Mouse (Mus musculus) MEL (cell line): ENCODE data around the gene Slc25a12. TPM values are rescaled to one million over a fixed set of nuclear protein-coding genes. Genes with fewer than 3 reads are reported as not detected.

Experiments
- DNase-seq: peaks from one replicate; pipeline ENCODE4 v3.0.0; 2011; ENCODE audit warnings: low read depth, low spot score
- H3K27ac ChIP-seq: 2 replicates; pipeline ENCODE4 v1.5.1; 2012; ENCODE audit warnings: low read depth, mild to moderate bottlenecking, control low read depth, low read length, moderate library complexity; ENCODE audit not compliant: control insufficient read depth
- H3K27me3 ChIP-seq, 2 experiments: fragments of 150-350 bp in 1 of 2; sonication (generic) in 1 of 2; 2 replicates each; pipeline ENCODE4 v1.6.1; 2012; ENCODE audit warnings: low read length in 2 of 2, mild to moderate bottlenecking in 2 of 2, improper control_type of control experiment in 1 of 2, moderate library complexity in 1 of 2; ENCODE audit not compliant: insufficient read depth in 2 of 2, control insufficient read depth in 1 of 2
- H3K36me3 ChIP-seq, 2 experiments: 2 replicates each; pipeline ENCODE4 v1.6.1; 2012 to 2014; ENCODE audit warnings: low read length in 2 of 2, improper control_type of control experiment in 1 of 2, inconsistent platforms in 1 of 2, mild to moderate bottlenecking in 1 of 2; ENCODE audit not compliant: insufficient read depth in 2 of 2, control insufficient read depth in 1 of 2
- H3K4me1 ChIP-seq, 2 experiments: fragments of 150-350 bp in 1 of 2; sonication (generic) in 1 of 2; 2 replicates each; pipeline ENCODE4 v1.6.1; 2012; ENCODE audit warnings: low read length in 2 of 2, improper control_type of control experiment in 1 of 2, mild to moderate bottlenecking in 1 of 2; ENCODE audit not compliant: insufficient read depth in 2 of 2, control insufficient read depth in 1 of 2
- H3K4me3 ChIP-seq, 2 experiments: fragments of 150-350 bp in 1 of 2; sonication (generic) in 1 of 2; 2 replicates each; pipeline ENCODE4 v1.5.1; 2012; ENCODE audit warnings: low read depth in 2 of 2, low read length in 2 of 2, mild to moderate bottlenecking in 2 of 2, moderate library complexity in 2 of 2, control low read depth in 1 of 2, improper control_type of control experiment in 1 of 2; ENCODE audit not compliant: control insufficient read depth in 1 of 2, insufficient read depth in 1 of 2
- H3K79me2 ChIP-seq: 2 replicates; pipeline ENCODE4 v1.6.1; 2012; ENCODE audit warnings: mild to moderate bottlenecking, low read length, moderate library complexity; ENCODE audit not compliant: control insufficient read depth, poor library complexity, insufficient read depth
- H3K9ac ChIP-seq: 2 replicates; pipeline ENCODE4 v1.6.1; 2012; ENCODE audit warnings: low read depth, mild to moderate bottlenecking, control low read depth, low read length, moderate library complexity; ENCODE audit not compliant: control insufficient read depth, poor library complexity, severe bottlenecking
- H3K9me3 ChIP-seq: fragments of 150-350 bp; sonication (generic); replicated peaks from 2 replicates; pipeline ENCODE4 v1.6.1; 2012; ENCODE audit warnings: mild to moderate bottlenecking, low read length, improper control_type of control experiment, moderate library complexity; ENCODE audit not compliant: insufficient read depth
- CHD1 ChIP-seq: IDR thresholded peaks from 2 replicates; pipeline ENCODE4 v1.6.1; 2012; ENCODE audit warnings: low read depth, mild to moderate bottlenecking, inconsistent platforms, low read length, improper control_type of control experiment
- CHD2 ChIP-seq: IDR thresholded peaks from 2 replicates; pipeline ENCODE4 v1.6.1; 2011; ENCODE audit warnings: low read length, improper control_type of control experiment
- CTCF ChIP-seq, 3 experiments: IDR thresholded peaks in 2 of 3; conservative IDR thresholded peaks in 1 of 3; 2 replicates each; pipeline ENCODE4 v1.5.1; 2011 to 2012; ENCODE audit warnings: low read length in 3 of 3, low read depth in 2 of 3, mild to moderate bottlenecking in 2 of 3, improper control_type of control experiment in 1 of 3, inconsistent platforms in 1 of 3, mixed read lengths in 1 of 3, moderate library complexity in 1 of 3; ENCODE audit not compliant: control insufficient read depth in 1 of 3, insufficient read depth in 1 of 3, poor library complexity in 1 of 3, severe bottlenecking in 1 of 3
- E2F4 ChIP-seq: IDR thresholded peaks from 2 replicates; pipeline ENCODE4 v1.6.1; 2011; ENCODE audit warnings: low read depth, low read length, improper control_type of control experiment, borderline replicate concordance
- ELF1 ChIP-seq: IDR thresholded peaks from 2 replicates; pipeline ENCODE4 v1.6.1; 2014; ENCODE audit warnings: low read depth, mild to moderate bottlenecking, inconsistent platforms, low read length, improper control_type of control experiment, moderate library complexity
- EP300 ChIP-seq, 2 experiments: IDR thresholded peaks; 2 replicates each; pipeline ENCODE4 v1.6.1; 2011; ENCODE audit warnings: improper control_type of control experiment in 2 of 2, low read length in 2 of 2, low read depth in 1 of 2, mild to moderate bottlenecking in 1 of 2
- GABPA ChIP-seq: IDR thresholded peaks from 2 replicates; pipeline ENCODE4 v1.6.1; 2012; ENCODE audit warnings: low read depth, mild to moderate bottlenecking, inconsistent platforms, low read length, improper control_type of control experiment, moderate library complexity
- GATA1 ChIP-seq: IDR thresholded peaks from 2 replicates; pipeline ENCODE4 v1.6.1; 2011; ENCODE audit warnings: low read depth, low read length, improper control_type of control experiment
- HCFC1 ChIP-seq: IDR thresholded peaks from 2 replicates; pipeline ENCODE4 v1.6.1; 2012; ENCODE audit warnings: low read depth, mild to moderate bottlenecking, inconsistent platforms, low read length, improper control_type of control experiment, moderate library complexity
- JUND ChIP-seq: IDR thresholded peaks from 2 replicates; pipeline ENCODE4 v1.6.1; 2011; ENCODE audit warnings: low read depth, mild to moderate bottlenecking, improper control_type of control experiment, low read length
- MAX ChIP-seq: IDR thresholded peaks from 2 replicates; pipeline ENCODE4 v1.6.1; 2011; ENCODE audit warnings: low read length, improper control_type of control experiment
- MYB ChIP-seq: IDR thresholded peaks from 2 replicates; pipeline ENCODE4 v1.6.1; 2011; ENCODE audit warnings: mild to moderate bottlenecking, low read depth, low read length, improper control_type of control experiment
- POLR2A ChIP-seq, 2 experiments: IDR thresholded peaks; 2 replicates each; pipeline ENCODE4 v1.6.1; 2011 to 2012; ENCODE audit warnings: low read length in 2 of 2, mild to moderate bottlenecking in 2 of 2, control low read depth in 1 of 2, improper control_type of control experiment in 1 of 2, low read depth in 1 of 2, moderate library complexity in 1 of 2; ENCODE audit not compliant: control insufficient read depth in 1 of 2, insufficient read depth in 1 of 2, poor library complexity in 1 of 2
- POLR2AphosphoS2 ChIP-seq: IDR thresholded peaks from 2 replicates; pipeline ENCODE4 v1.6.1; 2011; ENCODE audit warnings: low read length, improper control_type of control experiment
- POLR2AphosphoS5 ChIP-seq: IDR thresholded peaks from 2 replicates; pipeline ENCODE4 v1.6.1; 2012; ENCODE audit warnings: low read depth, borderline replicate concordance, mild to moderate bottlenecking, inconsistent platforms, low read length, moderate library complexity, mixed read lengths
- RAD21 ChIP-seq: IDR thresholded peaks from 2 replicates; pipeline ENCODE4 v1.6.1; 2011; ENCODE audit warnings: mild to moderate bottlenecking, low read depth, low read length, improper control_type of control experiment
- RCOR1 ChIP-seq: IDR thresholded peaks from 2 replicates; pipeline ENCODE4 v1.6.1; 2012; ENCODE audit warnings: low read depth, mild to moderate bottlenecking, inconsistent platforms, low read length, improper control_type of control experiment
- SIN3A ChIP-seq: IDR thresholded peaks from 2 replicates; pipeline ENCODE4 v1.6.1; 2012; ENCODE audit warnings: low read length, improper control_type of control experiment, inconsistent platforms
- SMC3 ChIP-seq: IDR thresholded peaks from 2 replicates; pipeline ENCODE4 v1.6.1; 2011; ENCODE audit warnings: low read depth, low read length, improper control_type of control experiment
- TBP ChIP-seq: IDR thresholded peaks from 2 replicates; pipeline ENCODE4 v1.8.0; 2011; ENCODE audit warnings: low read depth, low read length, improper control_type of control experiment
- UBTF ChIP-seq: IDR thresholded peaks from 2 replicates; pipeline ENCODE4 v1.6.1; 2012; ENCODE audit warnings: low read depth, mild to moderate bottlenecking, inconsistent platforms, low read length, improper control_type of control experiment, moderate library complexity, borderline replicate concordance; ENCODE audit not compliant: insufficient read depth
- ZC3H11A ChIP-seq: IDR thresholded peaks from 2 replicates; pipeline ENCODE4 v1.6.1; 2012; ENCODE audit warnings: low read depth, mild to moderate bottlenecking, inconsistent platforms, low read length, improper control_type of control experiment
- ZKSCAN1 ChIP-seq: IDR thresholded peaks from 2 replicates; pipeline ENCODE4 v1.6.1; 2012; ENCODE audit warnings: low read depth, mild to moderate bottlenecking, inconsistent platforms, low read length, improper control_type of control experiment, moderate library complexity
- ZMIZ1 ChIP-seq: IDR thresholded peaks from 2 replicates; pipeline ENCODE4 v1.6.1; 2012; ENCODE audit warnings: low read depth, mild to moderate bottlenecking, inconsistent platforms, low read length, improper control_type of control experiment, moderate library complexity
- ZNF384 ChIP-seq: IDR thresholded peaks from 2 replicates; pipeline ENCODE4 v1.6.1; 2012; ENCODE audit warnings: low read depth, mild to moderate bottlenecking, inconsistent platforms, low read length, improper control_type of control experiment
- polyA plus RNA-seq, 2 experiments: library from polyadenylated mRNA; stranded (reverse) in 1 of 2; unstranded in 1 of 2; fragments of >175 nt in 1 of 2; fragments of >200 nt in 1 of 2; gene quantifications; 2 replicates each; pipeline versions ENCODE4 v1.2.1 to v1.2.4; 2012; ENCODE audit warnings: low replicate concordance in 2 of 2, low read depth in 1 of 2; ENCODE audit not compliant: insufficient read length in 2 of 2, insufficient read depth in 1 of 2, missing spikeins in 1 of 2
- total RNA-seq: library from RNA; depleted of rRNA; stranded (reverse); fragments of 300-350 nt; gene quantifications from 2 replicates; pipeline ENCODE4 v1.2.3, GENCODE M21; 2012

Slc25a12 gene
- total and polyA plus RNA-seq, 3 experiments = 63.2 to 98.6 TPM; not detected in 1

GRCm38 (mm10) chr2:71275734-71276133, 91.8 kb downstream of the Slc25a12 start:
- no peak for TF ChIP-seq MAX
- Histone ChIP-seq H3K4me1 (peaks cover under 1 to 4% of the 10 kb centered on the region in 2 experiments; a peak in 3 of 4 replicates), H3K36me3 (peaks cover 2 to 4% of the 10 kb centered on the region in 2 experiments), H3K27ac (no peak overlapping the region), H3K9ac (no peak overlapping the region), H3K4me3 (no peak overlapping the region), H3K9me3 (no peaks in the 10 kb centered on the region), H3K27me3 (no peaks in the 10 kb centered on the region), H3K79me2 (no peaks in the 10 kb centered on the region)
- DNase-seq = no peak

- H3K4me3 ChIP-seq = no peak overlapping the region
- no peaks in the 10 kb centered on the region for H3K27me3 ChIP-seq
- H3K36me3 ChIP-seq = peaks cover 2 to 15% of the 10 kb centered on the region in 2 experiments
- no peaks in the 10 kb centered on the region for H3K9me3 ChIP-seq
- H3K79me2 ChIP-seq = no peaks in the 10 kb centered on the region
- H3K9ac ChIP-seq = no peak overlapping the region
- peaks cover 12 to 16% of the 10 kb centered on the region in 2 experiments for H3K4me1 ChIP-seq
- DNase-seq = peak; percentile 53
- H3K27ac ChIP-seq = no peak overlapping the region
- TF ChIP-seq GATA1 = no peak
- no peak for TF ChIP-seq GABPA
- no peak for TF ChIP-seq EP300 (IDR thresholded peaks at IDR 0.05; ENCODE audit: low read depth in 1 of 2, low read length in 2 of 2)
- TF ChIP-seq POLR2AphosphoS2 = no peak
- TF ChIP-seq MAX = no peak
- no peak for TF ChIP-seq CHD1
- no peak for TF ChIP-seq MYB
- TF ChIP-seq RCOR1 = no peak
- TF ChIP-seq HCFC1 = no peak
- no peak for TF ChIP-seq ELF1
- no peak for TF ChIP-seq ZMIZ1
- no peak for TF ChIP-seq POLR2A (IDR thresholded peaks at IDR 0.05; ENCODE audit: control insufficient read depth in 1 of 2, insufficient read depth in 1 of 2, low read depth in 1 of 2, low read length in 2 of 2, poor library complexity in 1 of 2)
These were observed 93.4 kb downstream of the Slc25a12 start for GRCm38 (mm10) chr2:71273955-71274679.

GRCm38 (mm10) chr2:71270085-71270484, 97.5 kb downstream of the Slc25a12 start:
- Histone ChIP-seq H3K36me3 (peaks cover 0 to 25% of the 10 kb centered on the region in 2 experiments; a peak in 2 of 4 replicates), H3K79me2 (no peaks in the 10 kb centered on the region), H3K9ac (peak overlapping the region; percentile 46), H3K4me3 (peak overlapping the region; percentile 18 to 25; a peak in 3 of 4 replicates), H3K27ac (peak overlapping the region; percentile 68), H3K4me1 (peaks cover 23% of the 10 kb centered on the region in 2 experiments), H3K9me3 (no peaks in the 10 kb centered on the region), H3K27me3 (no peaks in the 10 kb centered on the region)
- DNase-seq = peak; percentile 82
- 0 out of 2 replicates have a peak, but pooled peaks have one; percentile 36 for TF ChIP-seq SIN3A
- TF ChIP-seq E2F4 = no peak
- no peak for TF ChIP-seq UBTF
- no peak for TF ChIP-seq ELF1
- no peak for TF ChIP-seq ZC3H11A
- TF ChIP-seq ZKSCAN1 = no peak
- TF ChIP-seq EP300 (IDR thresholded peaks at IDR 0.05; ENCODE audit: low read depth in 1 of 2, low read length in 2 of 2) = peak in 1 of 2 experiments; percentile 55; a peak in 2 of 4 replicates
- no peak for TF ChIP-seq TBP
- TF ChIP-seq GABPA = no peak
- no peak for TF ChIP-seq ZNF384
- peak; percentile 86 for TF ChIP-seq GATA1
- TF ChIP-seq POLR2AphosphoS5 = no peak
- no peak; the same call in 1 of the 2 replicates for TF ChIP-seq SMC3
- TF ChIP-seq JUND = no peak
- TF ChIP-seq RAD21 = no peak
- no peak for TF ChIP-seq CHD1
- no peak; the same call in 1 of the 2 replicates for TF ChIP-seq HCFC1
- peak; percentile 49 for TF ChIP-seq CHD2
- no peak for TF ChIP-seq CTCF (IDR thresholded peaks at IDR 0.05 in 2 of 3, conservative IDR thresholded peaks at IDR 0.05 in 1 of 3; ENCODE audit: control insufficient read depth in 1 of 3, insufficient read depth in 1 of 3, low read depth in 2 of 3, low read length in 3 of 3, poor library complexity in 1 of 3, severe bottlenecking in 1 of 3)
